Mouse (Mus musculus) urinary bladder, postnatal 10 days (tissue): ENCODE data around the gene Mtch1.

Source experiments
- DNase-seq: peaks from one replicate; pipeline ENCODE4 v3.0.0; 2022; ENCODE audit warnings: low spot score

Mtch1 gene

GRCm38 (mm10) chr17:29305058-29305806, 42.5 kb downstream of the Mtch1 start:
- DNase-seq: no peak

DNA sequence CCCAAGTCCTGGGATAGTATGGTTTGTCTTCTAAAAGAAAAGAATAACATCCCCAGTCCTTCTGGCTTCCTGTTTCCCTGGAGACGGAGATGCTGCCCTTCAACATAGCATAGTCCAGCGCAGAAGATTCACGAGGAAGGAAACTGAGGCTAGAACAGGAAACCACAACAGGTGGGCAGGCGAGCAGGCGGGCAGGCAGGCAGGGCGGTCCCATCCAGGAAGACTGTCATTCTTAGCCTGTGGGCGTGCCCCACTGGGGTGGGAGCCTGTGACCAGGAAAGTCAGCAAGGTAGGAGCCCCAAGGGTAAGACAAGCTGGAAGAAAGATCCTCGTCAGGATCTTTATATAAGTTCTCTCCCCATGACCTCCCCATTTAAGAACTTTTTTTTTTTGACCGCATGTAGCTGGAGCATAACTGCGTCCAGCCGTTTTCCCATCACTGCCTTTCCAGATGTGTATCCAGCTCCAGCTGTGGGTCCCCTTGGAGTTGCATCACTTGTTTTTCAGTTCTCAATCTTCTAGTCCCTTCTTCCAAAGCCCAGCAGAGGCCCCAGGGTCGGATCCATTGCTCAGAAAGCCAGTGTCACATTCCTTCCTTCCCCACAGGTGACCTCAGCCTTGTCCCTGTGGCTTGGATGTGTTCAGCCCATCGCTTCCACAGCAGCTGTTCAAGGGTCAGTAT, 43.2 kb downstream of the Mtch1 start:
- DNase-seq: no peak

DNA sequence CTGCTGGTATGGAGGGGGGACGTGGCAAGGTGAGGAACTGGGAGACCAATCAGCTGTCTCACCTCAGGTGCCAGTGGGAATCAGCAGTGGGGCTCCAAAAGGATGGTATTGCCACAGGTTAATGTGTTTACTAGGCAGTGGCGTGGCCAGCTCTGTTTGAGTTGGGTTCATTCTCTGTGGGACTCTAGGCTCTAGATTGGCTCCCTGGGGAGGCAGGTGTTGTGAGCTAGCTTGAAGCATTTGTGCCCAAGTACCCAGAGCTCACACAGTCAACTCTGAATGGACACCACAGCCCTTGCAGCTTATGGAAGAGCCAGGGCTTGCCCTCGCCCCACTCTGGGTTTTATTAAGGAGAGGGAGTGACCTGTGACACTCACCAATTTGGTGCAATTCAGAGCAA, 43.9 kb downstream of the Mtch1 start:
- DNase-seq: no peak

GRCm38 (mm10) chr17:29303087-29303486, 44.6 kb downstream of the Mtch1 start:
- DNase-seq: no peak

DNA sequence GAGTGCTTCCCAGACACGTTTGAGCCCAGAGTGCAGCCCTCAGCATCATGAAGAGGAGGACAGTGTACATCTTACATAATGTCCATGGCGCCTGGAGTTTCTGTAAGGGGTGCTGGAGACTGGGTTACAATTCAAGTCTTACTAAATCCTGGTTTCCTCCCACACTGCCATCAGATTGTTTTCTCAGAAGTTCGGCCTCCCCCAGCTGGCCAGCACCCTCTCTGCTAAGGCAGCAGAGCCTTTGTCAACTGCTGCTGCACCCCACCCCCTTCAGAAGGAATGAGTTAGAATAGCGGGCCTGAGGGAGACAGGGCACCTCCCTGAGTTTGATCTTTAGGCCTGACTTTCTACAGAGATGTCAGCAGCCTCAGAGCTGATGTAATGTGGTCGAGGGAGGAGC, 45.6 kb downstream of the Mtch1 start:
- DNase-seq: no peak

DNA sequence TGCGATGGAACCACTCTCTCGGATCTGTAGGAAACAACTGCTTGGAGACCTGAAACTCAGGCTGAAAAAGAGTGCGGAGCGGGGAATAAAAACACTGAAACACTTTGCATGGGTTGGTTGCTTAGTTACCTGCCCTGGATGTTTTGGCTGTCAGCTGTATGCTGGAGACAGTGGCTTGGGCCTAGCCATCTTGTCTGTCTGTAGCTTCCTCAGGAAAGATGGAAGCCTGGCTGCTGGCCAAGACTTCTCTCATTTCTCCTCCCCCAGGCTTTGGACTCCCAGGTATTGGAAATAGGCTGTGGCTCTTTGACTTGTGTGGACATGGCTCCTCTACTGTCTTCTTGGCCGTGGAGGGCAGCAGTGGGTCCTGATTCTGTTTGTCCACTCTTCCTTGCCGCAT, 46.3 kb downstream of the Mtch1 start:
- DNase-seq: no peak

DNA sequence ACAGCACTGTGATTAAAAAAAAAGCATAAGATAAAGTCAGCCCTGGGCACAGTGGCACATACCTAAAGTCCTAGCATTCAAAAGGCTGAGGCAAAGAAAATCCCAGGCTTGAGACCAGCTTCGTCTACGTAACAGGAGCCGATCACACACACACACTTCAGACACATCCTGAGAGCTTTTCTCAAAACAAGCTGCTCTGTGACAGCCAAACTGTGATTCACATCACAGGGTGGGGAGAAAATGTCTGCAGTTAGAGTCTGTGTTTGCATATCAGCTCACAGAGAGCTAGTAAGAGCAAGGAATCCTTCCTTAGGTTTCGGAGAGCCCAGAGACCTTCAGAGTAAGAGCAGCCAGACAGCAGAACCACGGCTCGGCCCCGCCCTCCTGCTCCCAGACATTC, 46.8 kb downstream of the Mtch1 start:
- no peak for DNase-seq

GRCm38 (mm10) chr17:29299282-29299681, 48.5 kb downstream of the Mtch1 start:
- no peak for DNase-seq

GRCm38 (mm10) chr17:29297813-29298212, 49.9 kb downstream of the Mtch1 start:
- DNase-seq: no peak

DNA sequence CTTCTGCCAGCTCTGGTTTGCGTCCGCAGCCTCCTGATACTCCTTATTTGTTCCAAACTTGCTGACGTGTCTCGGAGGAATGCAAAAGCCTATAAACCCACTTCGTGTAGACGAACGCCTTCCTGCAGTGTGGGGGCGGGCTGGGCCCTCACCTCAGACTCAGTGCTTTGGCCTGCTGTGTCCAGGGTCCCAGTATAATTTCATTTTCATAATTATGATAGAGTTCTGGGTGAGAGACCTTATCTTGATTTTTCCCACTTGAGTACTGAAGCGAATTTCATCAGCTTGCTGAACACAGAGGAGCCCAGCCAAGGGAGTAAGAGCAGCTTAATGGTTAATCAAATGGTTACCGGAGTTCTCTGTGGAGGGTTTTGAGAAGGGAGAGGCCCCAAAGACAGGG, 50.4 kb downstream of the Mtch1 start:
- DNase-seq: no peak

- DNase-seq: no peak
These were observed 51.9 kb downstream of the Mtch1 start for GRCm38 (mm10) chr17:29295835-29296234.

DNA sequence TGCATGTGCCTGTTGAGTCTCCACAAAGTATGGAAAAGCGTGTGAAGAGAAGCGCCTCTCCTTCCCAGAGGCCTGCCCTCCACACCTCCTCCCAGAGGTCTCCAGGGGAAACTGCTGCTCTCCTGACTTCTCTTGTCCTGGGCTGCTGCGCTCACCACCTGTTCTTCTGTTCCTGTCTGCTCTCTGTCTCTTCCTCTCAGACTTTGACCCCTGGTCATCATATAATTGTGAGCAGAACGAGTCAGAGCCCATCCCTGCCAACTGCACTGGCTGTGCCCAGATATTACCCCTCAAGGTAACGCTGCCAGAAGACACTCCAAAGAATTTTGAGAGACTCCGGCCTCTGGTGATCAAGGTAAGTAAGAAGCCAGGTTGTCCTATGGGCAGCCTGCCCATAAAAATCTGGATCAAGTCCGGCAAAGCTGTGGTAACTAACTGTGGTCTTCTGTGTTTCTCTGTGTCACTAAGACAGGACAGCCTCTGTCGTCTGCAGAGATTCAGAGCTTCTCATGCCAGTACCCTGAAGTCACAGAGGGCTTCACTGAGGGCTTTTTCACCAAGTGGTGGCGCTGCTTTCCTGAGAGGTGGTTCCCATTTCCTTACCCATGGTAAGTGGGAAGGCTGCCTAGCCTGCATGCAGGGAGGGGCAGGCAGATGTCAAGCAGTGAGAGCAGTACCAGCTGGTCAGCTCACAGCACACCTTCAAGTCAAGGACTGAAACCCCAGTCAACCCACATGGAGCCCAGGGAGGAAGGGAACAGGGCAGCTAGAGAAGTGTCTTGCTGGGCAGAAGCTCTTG, 53.7 kb downstream of the Mtch1 start:
- no peak for DNase-seq

GRCm38 (mm10) chr17:29292996-29293395, 54.7 kb downstream of the Mtch1 start:
- no peak for DNase-seq

DNA sequence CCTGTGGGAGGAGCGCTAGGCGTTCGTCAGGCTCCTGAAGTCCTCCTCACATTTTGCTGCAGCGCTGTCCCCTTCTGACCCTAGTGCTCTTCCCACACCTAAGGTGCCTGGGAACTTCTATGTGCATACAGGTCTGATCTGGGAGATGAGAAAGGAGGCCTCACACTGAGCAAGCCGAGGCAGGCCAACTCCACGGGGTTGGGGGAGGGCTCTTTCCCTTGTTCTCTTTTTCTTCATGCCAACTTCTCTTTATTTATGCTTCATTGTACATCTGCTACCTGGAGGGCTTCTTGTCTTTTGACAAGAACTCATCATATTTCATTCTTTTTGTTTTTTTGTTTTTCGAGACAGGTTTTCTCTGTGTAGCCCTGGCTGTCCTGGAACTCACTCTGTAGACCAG, 55.9 kb downstream of the Mtch1 start:
- DNase-seq: no peak

GRCm38 (mm10) chr17:29282216-29282952, 65.3 kb downstream of the Mtch1 start:
- no peak for DNase-seq
